Mouse (Mus musculus) adipocyte (in vitro differentiated cells): Measurements from ENCODE around the gene Lilrb4a.
"Not testable (repeated sequence)": the region's sequence is repeated elsewhere in the genome, so short reads cannot be mapped to it uniquely, and the experiment has no call there.

ENCODE experiments used
- DNase-seq: peaks from one replicate; pipeline ENCODE4 v3.0.0-alpha.2; 2016; ENCODE audit warnings: low spot score

Lilrb4a gene

DNA sequence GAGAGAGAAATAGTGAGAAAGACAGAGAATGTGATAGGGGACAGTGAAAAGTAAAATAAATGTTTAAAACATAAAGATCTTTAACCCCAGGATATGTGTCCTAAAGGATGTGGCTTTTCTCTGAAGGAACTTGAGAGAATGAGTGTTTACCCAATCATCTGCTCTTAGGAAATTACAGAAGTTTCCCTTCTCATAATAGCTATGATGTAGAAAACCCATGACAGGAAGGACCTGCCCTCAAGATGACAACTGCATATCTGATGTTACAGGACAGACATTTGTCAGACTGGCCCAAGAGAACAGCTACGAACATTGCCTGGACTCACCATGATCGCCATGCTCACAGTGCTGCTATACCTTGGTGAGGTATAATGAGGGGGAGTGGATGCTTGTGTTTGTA lies at the start of gene Lilrb4a:
Gene Lilrb4a, plus strand, starts transcription at position 266 of the 400 bp plus-strand sequence.
- DNase-seq = not testable (repeated sequence)

DNA sequence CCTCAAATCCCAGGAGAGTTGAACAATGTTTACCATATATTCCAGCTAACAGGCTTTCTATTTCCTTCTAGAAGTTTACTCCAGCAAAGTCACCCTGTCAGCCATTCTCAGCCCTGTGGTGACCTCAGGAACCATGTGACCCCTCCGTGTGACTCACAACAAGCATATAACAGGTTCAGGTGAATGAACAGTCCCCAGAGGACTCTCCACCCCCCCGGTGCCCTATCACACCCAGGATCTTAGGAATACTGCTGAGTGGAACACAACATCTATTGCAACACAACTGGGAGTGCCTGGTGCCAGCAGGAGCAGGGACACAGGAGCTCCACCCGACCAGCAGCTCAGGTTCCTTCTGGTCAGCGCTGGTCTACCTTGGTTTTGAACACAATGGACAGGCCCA lies 39.1 kb upstream of the Lilrb4a start:
- DNase-seq = no peak

DNA sequence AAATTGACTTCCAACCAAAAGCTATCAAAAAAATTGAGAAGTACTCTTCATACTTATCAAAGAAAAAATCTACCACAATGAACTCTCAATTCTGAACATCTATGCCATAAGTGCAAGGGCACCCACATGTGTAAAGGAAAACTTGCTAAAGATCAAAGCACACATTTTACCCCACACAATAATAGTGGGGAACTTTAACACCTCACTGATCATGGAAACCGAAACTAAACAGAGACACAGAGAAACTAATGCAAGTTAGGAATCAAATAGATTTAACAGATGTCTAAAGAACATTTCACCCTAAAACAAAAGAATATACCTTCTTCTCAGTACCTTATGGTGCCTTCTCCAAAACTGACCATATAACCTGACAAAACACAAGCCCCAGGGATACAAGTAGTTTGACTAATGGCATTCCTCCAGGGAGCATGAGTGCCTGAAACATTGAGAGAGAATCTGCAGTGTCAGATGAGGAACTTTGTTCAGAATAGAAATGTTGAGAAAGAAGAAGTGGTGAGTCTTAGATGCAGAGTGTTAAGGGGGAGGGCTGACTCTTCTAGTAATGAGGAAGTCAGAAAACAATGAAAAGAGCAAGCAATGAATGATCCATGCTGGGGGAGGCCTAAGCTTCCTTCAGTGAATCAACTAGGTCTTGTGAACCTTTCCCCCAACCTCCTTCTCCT lies 37.0 kb upstream of the Lilrb4a start:
- DNase-seq = no peak

DNA sequence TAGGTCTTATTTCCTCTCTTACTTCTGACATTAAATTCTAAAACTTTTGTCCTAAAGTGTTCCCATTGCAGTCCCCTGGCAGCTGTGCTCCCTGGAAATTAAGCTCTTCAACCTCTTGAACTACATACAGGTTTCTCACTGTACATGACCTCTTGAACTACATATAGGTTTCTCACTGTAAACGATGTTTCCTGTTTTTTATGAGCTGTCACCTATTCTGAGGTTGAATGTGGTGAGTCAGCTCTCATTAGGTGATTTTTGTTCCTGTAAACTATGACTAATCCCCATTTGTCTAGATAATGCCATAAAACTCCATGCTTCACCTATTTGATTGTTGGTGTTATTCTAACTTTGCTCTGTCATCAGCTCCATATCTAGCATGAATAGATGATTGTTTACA lies 36.4 kb upstream of the Lilrb4a start:
- no peak for DNase-seq

DNA sequence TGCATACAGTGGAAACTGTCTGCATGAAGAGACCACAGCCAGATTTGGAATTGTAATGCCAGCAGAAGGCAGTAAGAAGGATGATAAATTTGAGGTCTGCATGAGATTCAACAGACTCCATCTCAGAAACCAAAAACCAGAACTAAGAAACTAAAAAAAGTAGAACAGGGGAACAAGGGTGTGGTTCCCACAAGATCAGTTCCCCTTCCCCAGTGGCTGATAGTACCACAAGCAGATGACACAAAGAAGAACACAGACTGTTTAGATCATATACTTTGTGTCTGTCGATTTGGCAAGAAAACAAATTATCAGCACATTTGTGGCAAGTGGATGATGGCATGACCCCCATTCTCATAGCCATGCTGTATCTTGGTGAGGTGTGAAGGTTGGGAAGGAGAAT lies 35.0 kb upstream of the Lilrb4a start:
- no peak for DNase-seq

DNA sequence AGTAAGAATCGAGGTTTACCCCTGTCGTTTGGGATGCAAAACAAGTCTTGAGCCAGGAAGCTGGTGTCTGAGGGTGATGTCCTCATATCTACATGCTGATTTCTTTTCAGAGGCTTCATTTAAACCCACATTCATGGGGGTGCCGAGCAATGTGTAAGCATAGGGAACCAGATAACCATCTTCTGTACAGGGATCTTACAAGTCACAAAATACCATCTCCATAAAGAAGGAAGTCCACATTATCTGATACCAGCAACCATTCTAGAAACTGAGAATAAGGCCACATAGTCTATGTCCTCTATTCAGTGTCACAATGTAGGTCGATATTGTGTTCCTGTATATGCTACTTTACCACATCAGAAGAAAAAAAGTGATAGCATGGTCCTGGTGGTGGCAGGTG lies 34.4 kb upstream of the Lilrb4a start:
- no peak for DNase-seq

DNA sequence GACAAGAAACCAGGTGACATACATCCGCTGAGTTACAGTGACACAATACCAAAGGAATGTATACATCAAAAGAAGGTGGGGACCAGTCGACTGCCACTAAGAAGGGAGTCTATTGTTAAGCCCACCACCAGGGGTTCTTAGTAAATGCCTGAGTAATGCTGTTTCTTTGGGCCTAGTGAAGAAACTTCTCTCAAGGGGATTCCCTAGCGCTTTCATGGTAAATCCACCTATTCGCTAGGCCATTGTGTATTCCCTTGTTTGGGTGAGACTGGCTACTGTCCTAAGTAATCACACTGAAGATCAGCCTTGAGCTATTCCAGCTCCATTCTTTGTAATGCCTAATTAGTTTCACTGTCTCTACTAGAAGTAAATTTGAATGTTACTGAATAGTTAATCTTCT lies 27.0 kb upstream of the Lilrb4a start:
- DNase-seq = not testable (repeated sequence)

DNA sequence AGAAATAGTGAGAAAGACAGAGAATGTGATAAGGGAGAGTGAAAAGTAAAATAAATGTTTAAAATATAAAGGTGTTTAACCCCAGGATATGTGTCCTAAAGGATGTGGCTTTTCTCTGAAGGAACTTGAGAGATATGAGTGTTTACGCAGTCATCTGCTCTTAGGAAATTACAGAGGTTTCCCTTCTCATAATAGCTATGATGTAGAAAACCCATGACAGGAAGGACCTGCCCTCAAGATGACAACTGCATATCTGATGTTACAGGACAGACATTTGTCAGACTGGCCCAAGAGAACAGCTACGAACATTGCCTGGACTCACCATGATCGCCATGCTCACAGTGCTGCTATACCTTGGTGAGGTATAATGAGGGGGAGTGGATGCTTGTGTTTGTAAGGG lies 10.4 kb upstream of the Lilrb4a start, which contains the start of the genes Gm49339 and Lilr4b:
Gene Gm49339, plus strand, starts transcription at position 216 of the 400 bp plus-strand sequence.
Gene Lilr4b, plus strand, starts transcription at position 236 of the 400 bp plus-strand sequence.
- not testable (repeated sequence) for DNase-seq

DNA sequence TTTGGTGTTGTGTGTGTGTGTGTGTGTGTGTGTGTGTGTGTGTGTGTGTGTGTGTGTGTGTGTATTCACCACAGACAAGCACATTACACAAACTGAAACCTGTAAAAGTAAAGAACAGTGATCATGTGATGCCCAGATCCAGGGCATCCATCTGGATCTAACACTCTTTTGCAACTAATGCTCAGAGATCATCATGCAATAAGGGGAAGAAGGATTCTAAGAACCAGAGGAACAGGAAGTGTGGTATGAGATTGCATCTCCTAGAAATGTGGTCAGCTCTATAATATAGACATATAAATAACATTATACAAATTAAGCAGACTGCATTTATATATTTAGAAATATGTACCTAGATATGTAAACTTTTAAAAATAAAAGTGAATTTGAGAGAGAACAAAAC lies 29.3 kb downstream of the Lilrb4a start:
- no peak for DNase-seq

DNA sequence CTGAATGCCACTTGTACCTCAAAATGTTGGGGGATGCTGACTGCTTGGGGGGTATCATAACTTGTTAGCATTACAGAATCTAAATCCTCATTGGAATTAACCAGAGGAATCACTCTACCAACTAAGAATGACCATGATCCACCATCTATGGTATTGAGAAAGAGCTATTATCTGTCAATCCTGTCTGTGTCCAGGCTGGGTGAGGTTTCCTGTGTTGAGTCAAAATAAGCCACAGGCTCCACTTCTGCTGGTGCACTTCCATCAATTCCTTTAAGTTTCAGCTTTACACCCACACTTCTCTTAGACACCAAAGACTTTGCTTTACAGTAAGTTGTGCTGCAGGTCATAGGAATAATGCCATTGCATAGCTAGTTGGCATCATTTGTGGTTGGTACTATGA lies 30.7 kb downstream of the Lilrb4a start:
- no peak for DNase-seq

DNA sequence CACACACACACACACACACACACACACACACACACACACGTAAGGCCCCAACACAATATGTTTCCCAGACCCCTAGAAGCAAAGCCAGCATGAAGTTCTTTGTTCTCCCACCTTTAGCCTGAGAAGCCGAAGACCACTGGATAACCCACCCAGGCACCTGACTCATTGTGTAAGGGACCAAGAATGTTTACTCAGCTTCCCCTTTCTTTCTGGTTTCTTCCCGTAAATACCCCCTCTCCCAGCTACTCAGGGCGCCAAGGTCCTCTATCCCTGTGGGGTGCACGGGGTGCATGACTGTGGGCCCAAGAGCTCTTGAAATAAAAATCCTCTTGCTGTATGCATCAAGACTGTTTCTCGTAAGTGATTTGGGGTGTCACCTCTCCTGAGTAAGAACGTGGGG lies 35.3 kb downstream of the Lilrb4a start:
- no peak for DNase-seq

DNA sequence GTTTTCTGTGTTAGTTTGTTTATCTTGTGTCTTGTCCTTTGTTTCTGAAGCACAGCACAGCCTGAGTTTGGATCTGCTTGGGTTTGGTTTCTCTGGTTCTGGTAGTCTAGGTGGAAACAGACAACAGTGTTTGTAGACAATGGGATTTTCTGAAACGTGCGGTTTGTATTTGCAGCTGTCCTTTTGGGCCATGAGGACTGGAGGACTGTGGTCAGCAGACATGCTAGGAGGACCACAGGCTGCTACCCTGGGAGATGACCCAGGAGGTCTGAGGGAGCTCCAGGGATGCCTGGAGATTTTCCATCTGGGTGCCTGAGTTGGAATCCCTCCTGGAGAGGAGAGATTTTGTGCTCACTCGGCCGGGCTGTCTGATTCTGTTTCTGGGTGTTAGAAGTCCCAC lies 35.9 kb downstream of the Lilrb4a start:
- DNase-seq = no peak

DNA sequence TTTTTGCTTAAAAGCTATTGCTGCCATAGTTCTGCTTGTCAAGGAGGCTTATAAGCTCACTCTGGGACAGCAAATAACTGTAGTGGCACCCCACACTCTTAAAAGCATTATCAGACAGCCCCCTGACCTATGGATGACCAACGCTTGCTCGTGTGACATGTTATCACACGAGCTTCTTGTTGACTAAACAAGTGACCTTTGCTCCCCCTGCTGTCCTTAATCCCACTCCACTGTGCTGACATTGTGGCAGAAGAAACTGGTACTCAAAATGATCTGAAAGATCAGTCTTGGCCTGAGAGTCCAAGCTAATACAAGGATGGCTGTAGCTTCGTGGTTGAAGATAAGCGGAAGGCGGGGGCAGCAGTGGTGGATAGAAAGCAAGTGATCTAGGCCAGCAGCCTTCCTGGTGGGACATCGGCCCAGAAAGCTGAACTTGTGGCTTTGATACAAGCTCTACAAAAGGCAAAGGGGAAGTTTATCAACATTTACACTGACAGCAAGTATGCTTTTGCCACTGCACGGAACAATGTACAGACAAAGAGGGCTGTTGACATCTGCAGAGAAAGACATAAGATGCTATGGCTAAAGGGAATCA lies 38.2 kb downstream of the Lilrb4a start:
- DNase-seq = no peak

DNA sequence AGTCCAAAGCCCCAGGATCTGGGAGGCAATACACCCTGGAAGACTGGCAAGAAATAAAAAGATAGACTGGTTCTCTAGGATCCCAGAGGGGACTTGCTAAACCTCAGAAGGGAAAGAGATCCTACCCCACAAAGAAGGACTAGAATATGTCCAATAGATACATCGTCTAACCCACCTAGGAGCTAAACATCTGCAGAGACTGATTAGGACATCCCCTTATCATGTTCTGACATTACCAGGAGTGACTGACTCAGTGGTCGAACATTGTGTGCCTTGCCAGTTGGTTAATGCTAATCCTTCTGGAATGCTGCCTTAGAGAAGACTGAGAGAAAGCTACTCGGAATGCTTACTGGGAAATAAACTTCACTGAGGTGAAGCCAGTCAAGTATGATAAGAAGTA lies 38.7 kb downstream of the Lilrb4a start:
- DNase-seq = no peak

DNA sequence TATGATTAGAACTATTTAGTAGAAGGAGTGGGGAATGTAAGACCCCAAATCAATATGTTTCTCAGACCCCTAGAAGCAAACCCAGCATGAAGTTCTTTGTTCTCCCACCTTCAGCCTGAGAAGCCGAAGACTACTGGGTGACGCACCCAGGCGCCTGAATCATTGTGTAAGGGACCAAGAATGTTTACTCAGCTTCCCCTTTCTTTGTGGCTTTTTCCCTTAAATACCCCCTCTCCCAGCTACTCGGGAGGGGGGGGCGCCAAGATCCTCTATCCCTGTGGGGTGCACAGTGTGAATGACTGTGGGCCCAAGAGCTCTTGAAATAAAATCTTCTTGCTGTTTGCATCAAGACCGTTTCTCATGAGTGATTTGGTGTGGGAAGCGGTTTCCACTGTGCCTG lies 40.1 kb downstream of the Lilrb4a start:
- DNase-seq = no peak
